Mouse (Mus musculus) layer of hippocampus, adult 8-10 months (tissue): Measurements from ENCODE around the gene Epas1. TPM values are rescaled to one million over a fixed set of nuclear protein-coding genes. Genes with fewer than 3 reads are reported as not detected.

Source experiments
- DNase-seq, 2 experiments: peaks; one replicate each; pipeline ENCODE4 v3.0.0; 2022; ENCODE audit warnings: low spot score in 2 of 2
- total RNA-seq, 4 experiments: library from RNA; stranded (reverse); gene quantifications; 2 replicates each; pipeline ENCODE4 v1.2.4; 2022

Epas1 gene
- total RNA-seq = 10 to 100 TPM; 89.6 to 95.2 (median 94.2) TPM

DNA sequence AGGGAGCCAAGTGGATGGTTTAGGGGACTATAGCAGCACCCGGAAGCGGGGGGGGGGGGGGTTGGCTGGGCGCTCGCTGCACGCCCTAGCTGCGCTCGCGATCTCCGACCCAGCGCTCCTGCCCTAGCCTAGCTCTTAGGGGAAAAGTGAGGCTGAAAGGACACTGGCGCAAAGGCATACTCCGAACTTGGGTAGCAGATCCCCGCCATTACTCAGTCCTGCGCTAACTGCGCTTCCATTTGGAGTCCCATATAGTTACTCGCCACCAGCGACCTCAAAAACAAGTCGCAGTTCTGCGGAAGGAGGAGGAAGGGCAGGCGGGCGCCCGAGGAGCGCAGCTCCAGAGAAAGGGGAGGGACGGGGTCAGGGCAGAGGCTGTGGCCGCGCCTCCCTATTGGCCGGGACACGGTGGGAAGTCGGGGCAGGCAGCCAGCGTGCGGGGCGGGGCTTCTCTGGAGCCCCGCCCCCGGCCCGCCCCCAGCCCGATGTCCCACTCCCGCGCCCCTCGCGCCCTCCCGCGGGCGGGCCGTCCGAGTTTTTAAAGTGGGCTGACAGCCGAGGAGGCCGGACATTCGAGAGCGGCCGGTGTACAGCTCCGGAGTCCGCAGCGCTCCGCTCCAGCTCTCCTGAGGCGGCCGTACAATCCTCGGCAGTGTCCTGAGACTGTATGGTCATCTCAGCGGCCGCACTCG lies at the start of gene Epas1:
Epas1 (plus strand) TSS at position 571 of the 692 bp plus-strand sequence.
- DNase-seq = peak; percentile 67 to 68

DNA sequence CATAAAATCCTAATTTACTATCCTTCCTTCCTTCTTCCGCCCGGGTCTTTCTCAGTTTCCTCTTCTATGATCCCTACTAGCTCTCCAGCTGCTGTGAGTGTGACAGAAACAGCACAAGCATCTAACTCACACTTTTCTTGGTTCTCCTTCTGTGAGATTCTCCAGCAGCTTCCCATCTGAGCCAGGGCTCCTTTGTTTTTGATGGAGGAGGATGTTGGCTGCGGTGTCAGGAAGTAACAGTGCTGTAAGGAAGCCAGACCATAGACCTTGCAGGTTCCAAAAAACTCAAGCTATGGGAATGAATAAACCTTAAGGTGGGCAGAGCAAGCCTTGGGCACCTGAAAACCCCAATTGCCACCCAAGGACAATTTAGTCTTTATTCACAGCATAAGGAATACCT lies 48.3 kb upstream of the Epas1 start:
- no peak for DNase-seq

DNA sequence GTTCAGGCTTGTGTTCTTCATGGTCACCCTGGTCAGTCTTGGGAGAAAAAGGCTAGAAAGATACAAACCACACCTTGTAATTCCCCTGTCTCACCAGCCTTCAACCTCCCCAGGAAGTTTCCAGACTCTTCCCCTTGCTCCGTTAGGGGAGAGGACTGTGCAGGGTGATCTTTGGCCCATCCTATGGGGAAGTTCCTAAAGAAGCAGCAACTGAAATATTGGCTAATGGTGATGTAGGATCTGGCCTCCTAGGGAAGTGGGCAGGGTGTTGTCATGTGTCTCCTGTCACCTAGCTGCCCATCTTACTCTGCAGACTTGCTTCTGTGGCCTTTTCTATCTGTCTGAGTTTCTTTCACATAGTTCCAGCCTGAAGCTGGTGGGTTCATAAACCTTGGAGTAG lies 47.0 kb upstream of the Epas1 start:
- no peak for DNase-seq

DNA sequence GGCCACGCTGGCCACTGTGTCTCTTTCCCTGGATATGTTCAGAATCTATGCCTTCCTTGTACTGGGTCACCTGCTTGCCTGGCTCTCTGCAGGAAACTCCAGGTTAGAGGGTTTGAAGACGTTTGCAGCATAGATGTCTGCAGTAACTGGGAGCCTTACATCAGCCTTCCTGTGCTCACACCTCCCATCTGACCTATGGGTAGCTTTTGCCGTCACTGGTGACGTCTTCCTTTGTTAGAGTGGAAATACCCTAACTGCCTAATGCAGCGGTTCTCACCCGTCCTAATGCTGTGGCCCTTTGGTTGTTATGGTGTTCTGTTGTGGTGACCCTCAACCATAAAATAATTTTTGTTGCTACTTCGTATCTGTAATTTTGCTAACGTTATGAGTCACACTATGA lies 43.7 kb upstream of the Epas1 start:
- no peak for DNase-seq

DNA sequence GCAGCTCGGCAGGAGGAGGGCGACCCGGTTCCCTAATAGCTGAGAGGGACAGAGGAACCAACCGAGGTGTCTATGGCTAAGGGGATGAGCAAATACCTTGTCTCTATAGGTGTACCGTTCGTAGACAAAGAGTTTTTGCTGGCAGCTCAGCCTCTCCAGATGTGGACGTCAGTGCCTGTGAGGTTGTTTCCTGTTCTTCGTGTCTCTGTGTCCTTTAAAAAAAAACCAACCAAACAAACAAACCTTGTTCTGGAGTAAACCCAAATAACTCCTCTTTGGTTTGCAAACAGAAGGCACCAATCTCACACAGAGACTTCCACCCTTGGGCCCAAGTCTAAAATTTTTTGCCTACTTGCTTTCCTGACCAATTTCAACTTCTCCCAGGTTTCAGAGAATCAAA lies 43.1 kb upstream of the Epas1 start:
- DNase-seq = no peak

DNA sequence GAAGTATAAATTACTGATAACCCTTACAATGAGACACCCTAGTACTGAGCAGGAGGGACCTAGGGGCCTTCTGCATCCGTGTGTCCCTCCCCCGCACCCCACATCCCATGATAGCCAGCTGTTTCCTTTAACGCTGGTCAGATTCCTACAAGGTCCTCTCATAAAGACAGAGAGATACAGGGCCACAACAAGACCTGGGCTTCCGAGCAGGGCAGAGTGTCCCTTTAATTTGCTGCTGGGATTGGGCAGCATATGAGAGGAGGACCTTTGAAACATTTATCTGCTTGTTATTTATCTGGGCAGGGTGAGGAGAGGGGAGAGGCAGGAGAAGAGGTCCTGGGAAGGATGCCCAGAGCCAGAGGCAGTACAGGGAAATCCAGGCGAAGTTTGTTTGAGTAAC lies 41.6 kb upstream of the Epas1 start:
- no peak for DNase-seq

DNA sequence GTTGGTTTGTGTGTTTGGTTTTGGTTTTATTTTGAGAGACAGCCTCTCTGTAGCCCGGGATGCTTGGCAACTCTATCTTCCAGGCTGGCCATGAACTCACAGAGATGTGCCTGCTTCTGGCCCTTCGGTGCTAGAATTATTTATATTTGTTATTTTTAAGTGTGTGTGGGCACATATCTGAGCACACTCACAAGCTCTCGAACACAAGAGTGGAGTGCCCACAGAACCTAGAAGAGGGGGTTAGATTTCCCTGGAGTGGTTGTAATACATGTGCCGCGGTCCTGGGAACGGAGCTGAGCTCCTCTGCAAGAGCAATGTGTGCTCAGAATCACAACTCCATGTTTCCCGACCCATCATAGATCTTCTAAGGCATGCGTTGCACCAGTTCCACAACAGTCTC lies 40.9 kb upstream of the Epas1 start:
- no peak for DNase-seq

DNA sequence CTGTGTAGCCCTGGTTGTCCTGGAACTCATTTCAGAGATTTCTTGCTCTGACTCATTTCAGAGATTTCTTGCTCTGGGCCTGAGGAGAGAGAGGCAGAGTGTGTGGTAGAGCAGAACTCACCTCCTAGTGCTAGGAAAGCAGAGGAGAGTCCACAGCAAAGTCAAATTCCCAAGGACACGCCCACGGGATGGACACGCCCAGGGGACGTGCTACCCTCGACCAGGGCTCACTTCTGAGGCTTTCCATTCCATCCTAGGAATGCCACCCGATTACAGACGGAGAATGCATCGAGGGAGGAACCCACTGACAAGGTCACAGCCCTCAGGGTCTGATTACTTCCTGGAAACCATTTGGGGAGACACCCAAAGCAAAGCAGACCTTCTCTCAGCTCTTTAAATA lies 39.9 kb upstream of the Epas1 start:
- DNase-seq = no peak

DNA sequence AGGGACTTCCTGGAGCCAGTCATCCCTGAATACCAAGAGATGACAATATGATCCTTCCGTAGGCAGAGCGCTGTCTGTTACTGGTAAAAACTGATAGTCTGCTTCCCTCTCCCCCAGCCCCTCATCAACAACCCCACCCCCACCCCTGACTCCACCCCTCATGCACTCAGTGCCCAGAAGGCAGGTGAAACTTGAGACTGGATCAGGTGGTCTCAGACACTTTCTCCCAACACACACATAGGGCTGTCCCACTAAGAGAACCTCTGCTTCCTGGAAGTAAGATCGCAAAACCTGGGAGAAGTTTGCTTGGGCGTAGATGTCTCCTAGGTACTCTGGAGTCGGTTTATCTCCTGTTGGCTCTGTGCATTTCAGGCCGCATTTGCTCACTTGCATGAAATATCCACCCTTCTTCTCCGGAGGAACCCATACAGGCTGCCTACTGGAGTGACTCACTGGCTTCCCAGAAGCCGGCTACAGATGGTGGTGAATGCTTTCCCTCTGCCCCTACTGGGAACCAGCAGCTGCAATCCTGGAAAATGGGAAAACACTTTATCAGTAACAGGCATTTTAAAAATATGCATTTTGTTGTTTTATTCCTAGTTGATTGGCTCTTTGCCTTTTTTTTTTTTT lies 28.6 kb upstream of the Epas1 start:
- DNase-seq = peak; percentile 48 to 67

DNA sequence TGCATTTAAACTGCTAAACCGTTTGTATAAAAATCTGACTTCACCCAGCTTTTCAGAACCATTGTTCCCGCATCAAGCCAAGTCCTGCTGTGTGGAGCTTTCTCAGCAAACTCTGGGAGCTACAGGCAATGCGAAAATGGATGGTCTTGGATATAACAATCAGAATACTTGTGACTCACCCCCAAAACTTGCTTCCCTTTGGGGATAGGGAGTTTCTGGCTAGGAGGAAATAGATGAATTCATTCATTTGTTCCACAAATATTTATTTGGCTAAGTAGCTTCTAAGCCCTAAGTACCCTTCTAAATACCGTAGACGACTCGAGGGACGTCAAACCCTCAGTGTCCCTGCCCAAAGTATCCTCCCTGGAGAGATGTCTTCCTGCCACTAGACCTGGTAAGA lies 27.0 kb upstream of the Epas1 start:
- no peak for DNase-seq

DNA sequence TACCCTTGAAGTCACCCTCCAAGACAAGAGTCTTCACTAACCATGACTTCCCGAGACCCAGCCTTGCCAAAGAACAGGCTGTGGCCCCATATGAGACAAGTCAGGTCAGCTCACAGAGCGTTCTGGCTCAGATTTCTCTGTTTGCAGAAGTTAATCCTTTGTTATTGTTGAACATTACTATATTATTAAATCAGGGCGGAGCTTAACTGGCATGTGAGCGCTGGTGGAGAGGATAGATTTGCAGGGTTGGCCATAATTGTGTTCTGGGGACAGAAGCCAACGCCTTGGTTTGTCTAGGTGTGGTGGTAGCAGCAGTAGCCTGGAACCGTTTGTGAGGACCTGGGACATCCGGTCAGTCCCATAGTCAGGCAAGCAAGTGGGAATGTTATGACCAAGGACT lies 26.5 kb upstream of the Epas1 start:
- DNase-seq = no peak

DNA sequence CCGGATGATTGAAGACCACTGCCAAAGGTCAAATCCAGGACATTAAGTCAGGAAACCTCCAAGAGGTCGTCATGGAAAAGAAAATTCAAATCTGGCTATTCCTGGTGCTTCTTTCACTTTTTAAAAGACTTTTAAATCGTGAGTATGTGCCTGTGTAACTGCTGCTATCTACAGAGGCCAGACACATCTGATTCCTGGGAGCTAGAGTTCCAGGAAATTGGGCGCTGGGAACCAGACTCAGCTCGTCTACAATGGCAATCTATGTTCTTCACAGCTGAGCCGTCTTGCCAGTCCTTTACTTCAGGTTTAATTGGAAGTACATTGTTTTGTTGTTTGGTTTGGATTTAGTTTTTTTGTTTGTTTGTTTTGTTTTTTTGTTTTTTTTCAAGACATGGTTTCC lies 22.2 kb upstream of the Epas1 start:
- DNase-seq = no peak

DNA sequence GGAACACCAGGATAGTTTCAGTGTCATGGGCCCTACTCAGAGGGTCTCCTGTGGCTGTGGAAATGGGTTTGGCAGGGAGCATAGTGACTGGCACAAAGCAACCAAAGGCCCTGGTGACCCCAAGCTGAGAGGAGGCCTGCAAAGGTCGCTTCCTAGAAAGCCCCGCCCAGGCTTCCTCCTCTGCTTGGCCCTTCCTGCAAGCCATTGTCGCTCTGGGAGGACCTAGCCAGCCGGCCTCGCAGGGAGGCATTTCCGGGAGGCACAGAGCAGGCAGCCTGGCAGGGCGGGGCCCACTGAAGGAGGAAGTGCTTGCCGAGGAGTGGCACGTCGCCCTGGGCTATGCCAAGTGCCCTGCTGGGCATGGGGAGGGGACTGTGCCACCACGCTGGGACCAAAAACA lies 21.5 kb upstream of the Epas1 start:
- peak in 1 of 2 experiments; percentile 8 for DNase-seq

DNA sequence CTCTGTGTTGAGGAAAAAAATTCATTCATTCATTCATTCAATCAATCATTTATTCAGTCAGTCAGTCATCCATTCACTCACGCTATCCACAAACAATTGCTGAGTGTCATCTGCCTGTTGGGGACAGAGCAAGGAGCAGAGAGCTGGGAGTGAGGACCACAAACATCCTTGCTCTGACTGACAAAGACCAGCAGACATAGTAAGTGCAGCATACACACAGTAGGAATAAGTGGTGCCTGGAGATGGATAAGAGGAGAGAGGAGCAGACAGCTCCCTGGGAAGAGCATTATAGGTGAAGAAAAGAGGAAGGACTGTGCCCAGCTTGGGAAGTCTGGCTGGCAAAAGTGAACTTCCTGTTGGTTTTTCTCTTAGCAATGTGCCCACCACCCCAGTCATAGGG lies 21.0 kb upstream of the Epas1 start:
- no peak for DNase-seq

DNA sequence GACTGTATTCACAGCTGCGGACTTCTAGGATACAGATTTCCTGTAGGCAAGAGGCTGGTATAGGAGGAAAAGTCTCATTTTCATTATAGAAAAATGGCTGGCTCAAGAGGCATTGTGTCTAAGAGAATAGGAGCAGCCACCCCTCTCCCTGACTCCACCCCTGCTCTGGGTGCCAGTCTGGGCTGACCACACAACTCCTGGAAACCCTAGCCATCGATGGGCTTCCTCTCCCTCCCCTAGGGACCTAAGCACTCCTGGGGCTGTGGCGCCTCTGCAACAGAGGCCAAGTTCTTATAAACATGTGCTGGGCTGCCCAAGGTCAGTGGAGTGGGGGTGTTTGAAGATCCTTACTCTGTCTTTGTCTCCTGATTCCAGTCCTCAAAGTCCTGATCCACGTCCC lies 19.9 kb upstream of the Epas1 start:
- no peak for DNase-seq

DNA sequence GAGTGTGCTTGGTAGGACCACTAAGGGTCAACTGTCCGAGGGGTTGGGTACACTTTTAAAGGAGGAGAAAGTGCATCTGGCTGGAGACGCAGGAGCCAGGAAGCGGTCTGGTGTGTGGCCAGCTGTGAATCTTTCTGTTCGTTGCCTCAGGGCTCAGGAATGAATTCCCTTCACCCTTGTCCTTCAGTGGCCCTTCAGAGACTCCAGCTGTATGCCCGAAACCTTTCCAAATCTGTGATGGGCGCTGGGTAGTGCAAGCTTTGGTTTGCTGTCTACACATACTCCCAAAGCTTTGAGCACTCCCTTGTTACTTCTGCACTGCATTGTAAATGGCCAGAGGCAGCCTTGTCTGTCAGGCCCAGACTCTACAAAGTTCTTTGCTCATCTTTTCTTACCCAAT lies 15.0 kb upstream of the Epas1 start:
- DNase-seq = no peak

DNA sequence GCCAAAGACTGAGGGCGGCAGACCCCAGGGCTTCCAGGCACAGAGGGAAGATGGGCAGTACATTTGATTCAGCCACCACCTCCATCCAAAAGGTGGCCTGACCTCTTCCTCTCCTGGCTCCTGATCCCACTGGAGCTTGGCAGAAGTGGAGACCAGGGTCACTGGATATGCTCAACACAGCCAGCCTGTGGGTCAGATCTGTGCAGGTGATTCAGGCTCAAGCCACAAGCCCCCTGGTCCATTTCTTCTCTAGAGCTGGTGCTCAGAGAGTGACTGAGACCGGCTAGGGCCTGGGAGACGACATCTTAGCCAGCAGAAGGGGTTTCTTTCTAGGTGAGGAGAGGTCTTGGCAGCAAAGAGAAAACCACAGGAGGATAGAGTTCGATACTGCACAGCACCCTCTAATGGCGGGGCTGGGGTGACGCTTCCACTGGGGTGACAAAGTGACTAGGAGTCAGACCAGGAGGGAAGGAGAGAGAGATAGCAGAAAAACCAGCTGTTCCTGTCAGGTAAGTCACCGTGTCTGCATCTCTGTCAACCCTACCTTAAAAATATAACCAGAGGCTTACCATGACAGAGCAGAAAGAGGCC lies 10.1 kb upstream of the Epas1 start:
- no peak for DNase-seq

DNA sequence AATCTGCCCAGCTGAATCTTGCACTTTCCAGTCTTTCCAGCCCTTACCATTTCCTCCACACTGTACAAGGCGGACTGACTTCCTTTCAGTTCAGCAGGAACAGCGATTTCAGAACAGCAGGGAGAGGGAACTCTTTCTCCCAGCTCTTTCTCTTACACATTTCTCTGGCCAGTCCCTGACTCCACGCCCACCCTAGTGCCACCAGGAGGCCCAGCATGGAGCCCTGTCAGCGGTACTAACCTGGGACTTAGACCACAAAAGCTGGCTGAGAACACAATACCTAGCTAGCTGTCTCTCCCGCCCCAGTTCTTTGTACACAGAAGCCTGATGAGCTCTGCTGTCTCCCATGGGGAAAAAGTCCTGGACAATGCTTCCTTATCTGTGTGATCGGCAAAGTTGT lies 8.6 kb upstream of the Epas1 start:
- no peak for DNase-seq

DNA sequence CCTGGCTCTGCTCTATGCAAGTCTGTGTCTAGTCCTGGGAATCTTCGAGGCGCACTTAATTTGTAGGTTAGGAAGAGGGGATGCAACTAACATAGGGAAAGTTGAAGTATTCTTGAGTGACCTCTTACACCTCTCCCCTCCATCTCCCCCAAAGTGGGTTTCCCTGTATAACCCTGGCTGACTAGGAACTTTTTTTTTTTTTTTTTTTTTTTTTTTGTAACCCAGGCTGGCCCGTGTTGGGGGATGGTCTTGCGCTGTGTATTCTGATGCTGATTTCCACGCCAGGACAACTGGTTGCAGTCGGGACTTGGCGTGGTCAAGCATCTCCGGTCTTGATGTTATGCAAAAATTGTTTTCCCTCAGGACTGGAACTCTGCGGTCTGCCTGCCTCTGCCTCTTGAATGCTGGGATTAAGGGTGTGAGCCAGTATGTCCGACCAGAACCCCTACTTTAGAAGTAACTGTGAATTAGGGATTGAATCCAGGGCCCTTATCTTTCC lies 2.1 kb upstream of the Epas1 start:
- DNase-seq = no peak

DNA sequence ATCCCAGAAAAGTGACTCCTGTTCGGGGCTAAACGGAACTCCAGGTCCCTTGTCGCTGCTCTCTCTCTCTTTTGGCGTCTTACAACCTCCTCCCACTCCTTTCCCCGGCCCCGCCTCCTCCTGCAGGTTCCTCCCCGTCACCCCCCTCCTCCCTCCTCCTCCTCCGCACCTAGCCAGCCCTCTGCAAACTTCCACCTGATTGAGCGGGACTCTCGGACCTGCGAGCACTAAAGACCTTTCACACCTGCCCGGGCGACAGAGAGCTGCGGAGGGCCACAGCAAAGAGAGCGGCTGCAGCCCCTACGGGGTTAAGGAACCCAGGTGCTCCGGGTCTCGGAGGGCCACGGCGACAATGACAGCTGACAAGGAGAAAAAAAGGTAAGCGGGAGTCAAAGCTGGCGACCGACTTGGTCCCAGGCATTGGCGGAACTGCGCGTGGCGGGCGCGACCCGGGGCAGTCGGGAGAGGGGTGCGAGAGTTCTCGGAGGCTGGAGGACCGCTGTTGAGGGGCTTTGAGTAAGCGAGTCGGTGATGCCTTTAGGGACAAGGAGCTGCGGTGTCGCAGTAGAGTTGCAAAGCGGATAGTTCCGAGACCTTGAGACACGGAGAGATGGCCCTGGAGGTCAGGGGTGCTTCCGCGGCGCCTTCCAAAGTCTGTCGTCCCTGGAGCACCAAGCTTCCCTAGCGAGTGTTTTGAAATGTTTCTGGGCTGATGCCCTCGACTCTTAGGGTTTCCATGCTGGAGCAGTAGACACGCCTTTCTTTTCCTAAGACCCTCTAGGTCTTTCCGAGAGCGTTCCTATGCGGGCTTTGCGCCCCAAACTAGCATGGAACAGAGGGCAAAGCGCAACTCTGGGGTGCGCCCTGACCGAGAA lies 668 bp downstream of the Epas1 start:
- DNase-seq = no peak

DNA sequence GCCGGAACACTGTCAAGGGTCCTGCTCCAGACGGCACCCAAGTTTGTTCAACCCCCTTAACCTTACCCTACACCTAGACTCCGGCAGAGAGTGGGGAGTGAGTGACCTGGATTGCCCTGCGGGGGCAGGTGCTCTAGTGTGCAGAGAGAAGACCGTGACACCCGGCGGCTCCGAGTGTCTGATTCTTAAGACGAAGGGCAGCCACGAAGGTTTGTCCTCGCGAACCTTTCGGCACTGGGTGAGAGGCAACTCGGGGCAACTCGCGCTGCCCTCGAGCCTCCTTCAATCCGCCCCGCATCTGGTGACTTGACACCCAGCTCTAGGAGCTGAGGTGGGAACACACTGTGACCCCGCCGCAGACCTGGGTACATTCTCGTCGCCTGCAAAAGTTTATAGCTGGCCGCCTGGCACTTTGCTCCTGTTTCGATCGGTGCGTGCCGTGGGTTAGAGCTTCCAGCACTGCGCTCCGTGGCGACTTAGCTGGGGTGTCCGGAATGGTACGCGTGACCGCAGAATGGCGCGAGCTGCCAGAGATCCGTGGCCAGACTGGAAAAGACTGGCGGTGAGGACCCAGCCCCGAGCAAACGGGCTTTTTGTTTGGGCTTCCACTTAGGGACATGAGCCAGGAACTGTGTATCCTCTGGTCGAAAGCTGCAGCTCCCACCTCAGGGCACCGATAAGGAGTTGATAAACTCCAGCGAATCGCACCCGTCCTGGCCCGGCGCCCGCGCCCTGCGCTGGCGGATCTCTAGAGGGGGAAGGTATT lies 1.5 kb downstream of the Epas1 start:
- DNase-seq = no peak
